Mouse (Mus musculus): ENCODE measurements around the gene Fgfrl1.

The Fgfrl1 gene

GRCm38 (mm10) chr5:108692271-108692670 lies at the start of gene Fgfrl1:
Gene Fgfrl1, plus strand, starts transcription at chr5:108692382.
- peak; percentile 66 for DNase-seq (ENCODE audit: extremely low spot score, low spot score)

GRCm38 (mm10) chr5:108643674-108644073 lies 48.5 kb upstream of the Fgfrl1 start:
- DNase-seq (ENCODE audit: extremely low spot score, low spot score), result no peak

GRCm38 (mm10) chr5:108645651-108646342 lies 46.4 kb upstream of the Fgfrl1 start:
- no peak for DNase-seq (ENCODE audit: extremely low spot score, low spot score)

GRCm38 (mm10) chr5:108646343-108646660 lies 45.9 kb upstream of the Fgfrl1 start:
- no peak for DNase-seq (ENCODE audit: extremely low spot score, low spot score)

- DNase-seq (ENCODE audit: extremely low spot score, low spot score), result no peak
Observed at GRCm38 (mm10) chr5:108647311-108647710, 44.9 kb upstream of the Fgfrl1 start.

GRCm38 (mm10) chr5:108647820-108648465 lies 44.2 kb upstream of the Fgfrl1 start:
- no peak for DNase-seq (ENCODE audit: extremely low spot score, low spot score)

GRCm38 (mm10) chr5:108648937-108649576 lies 43.1 kb upstream of the Fgfrl1 start:
- DNase-seq (ENCODE audit: extremely low spot score, low spot score), result no peak

GRCm38 (mm10) chr5:108650341-108650740 lies 41.8 kb upstream of the Fgfrl1 start:
- DNase-seq (ENCODE audit: extremely low spot score, low spot score), result no peak

GRCm38 (mm10) chr5:108651136-108651720 lies 41.0 kb upstream of the Fgfrl1 start:
- no peak for DNase-seq (ENCODE audit: extremely low spot score, low spot score)

- DNase-seq (ENCODE audit: extremely low spot score, low spot score), result no peak
Observed at GRCm38 (mm10) chr5:108651823-108652222, 40.4 kb upstream of the Fgfrl1 start.

GRCm38 (mm10) chr5:108653341-108653740 lies 38.8 kb upstream of the Fgfrl1 start:
- no peak for DNase-seq (ENCODE audit: extremely low spot score, low spot score)

- no peak for DNase-seq (ENCODE audit: extremely low spot score, low spot score)
Observed at GRCm38 (mm10) chr5:108654444-108654990, 37.7 kb upstream of the Fgfrl1 start.

- DNase-seq (ENCODE audit: extremely low spot score, low spot score), result no peak
Observed at GRCm38 (mm10) chr5:108655381-108655780, 36.8 kb upstream of the Fgfrl1 start.

- DNase-seq (ENCODE audit: extremely low spot score, low spot score), result no peak
Observed at GRCm38 (mm10) chr5:108655891-108656650, 36.1 kb upstream of the Fgfrl1 start.

- no peak for DNase-seq (ENCODE audit: extremely low spot score, low spot score)
Observed at GRCm38 (mm10) chr5:108657406-108657805, 34.8 kb upstream of the Fgfrl1 start.

GRCm38 (mm10) chr5:108658611-108659010 lies 33.6 kb upstream of the Fgfrl1 start:
- no peak for DNase-seq (ENCODE audit: extremely low spot score, low spot score)

- DNase-seq (ENCODE audit: extremely low spot score, low spot score), result no peak
Observed at GRCm38 (mm10) chr5:108659698-108660631, 32.2 kb upstream of the Fgfrl1 start, which contains the start of gene Idua. Gene Idua, plus strand, starts transcription at chr5:108660331.

- DNase-seq (ENCODE audit: extremely low spot score, low spot score), result peak; percentile 84
Observed at GRCm38 (mm10) chr5:108660632-108661268, 31.4 kb upstream of the Fgfrl1 start.

GRCm38 (mm10) chr5:108662772-108663171 lies 29.4 kb upstream of the Fgfrl1 start:
- DNase-seq (ENCODE audit: extremely low spot score, low spot score), result no peak

GRCm38 (mm10) chr5:108665066-108665465 lies 27.1 kb upstream of the Fgfrl1 start:
- DNase-seq (ENCODE audit: extremely low spot score, low spot score), result no peak

Data from neural tube, embryonic 10.5 days (tissue).